Mouse (Mus musculus) spleen, adult 2 months (tissue): ENCODE results near the gene Hs2st1. TPM values are rescaled to one million over a fixed set of nuclear protein-coding genes. Genes with fewer than 3 reads are reported as not detected.
A peak's percentile ranks its signal among the peaks of the same experiment; 100 is the strongest.

Experiments
- DNase-seq, 2 experiments: peaks; one replicate each; pipeline versions ENCODE4 v3.0.0 to v3.0.0-alpha.2; 2012 to 2021; ENCODE audit warnings: low spot score in 2 of 2, low read depth in 1 of 2
- H3K27ac ChIP-seq: fragments of 200-500 bp; 2 replicates; pipeline ENCODE4 v1.5.1; 2012; ENCODE audit warnings: low read length, inconsistent platforms; ENCODE audit not compliant: insufficient read depth
- H3K27me3 ChIP-seq: fragments of 200-500 bp; 2 replicates; pipeline ENCODE4 v1.6.1; 2012; ENCODE audit warnings: mild to moderate bottlenecking, moderate library complexity, low read length, inconsistent platforms; ENCODE audit not compliant: control insufficient read depth, insufficient read depth
- H3K36me3 ChIP-seq: fragments of 200-500 bp; 2 replicates; pipeline ENCODE4 v1.6.1; 2012; ENCODE audit warnings: mild to moderate bottlenecking, low read length, inconsistent platforms; ENCODE audit not compliant: control insufficient read depth, insufficient read depth
- H3K4me1 ChIP-seq: fragments of 200-500 bp; 2 replicates; pipeline ENCODE4 v1.6.1; 2011; ENCODE audit warnings: inconsistent platforms; ENCODE audit not compliant: control insufficient read depth, insufficient read depth, insufficient read length
- H3K4me3 ChIP-seq: fragments of 200-500 bp; 2 replicates; pipeline ENCODE4 v1.5.1; 2011; ENCODE audit warnings: mild to moderate bottlenecking, inconsistent platforms; ENCODE audit not compliant: insufficient read depth, insufficient read length; ENCODE audit errors: extremely low read depth
- CTCF ChIP-seq: fragments of 200-500 bp; IDR thresholded peaks from 2 replicates; pipeline ENCODE4 v1.5.1; 2011; ENCODE audit warnings: mild to moderate bottlenecking, inconsistent platforms; ENCODE audit not compliant: insufficient read depth, insufficient read length, insufficient replicate concordance; ENCODE audit errors: extremely low read depth
- POLR2A ChIP-seq: fragments of 200-500 bp; IDR thresholded peaks from 2 replicates; pipeline ENCODE4 v1.6.1; 2011; ENCODE audit warnings: low read depth, low read length, inconsistent platforms
- WGBS: fragments of 180-500 bp; shearing (Covaris S2); methylation state at CpG from one replicate; pipeline ENCODE4 v1.1.7; 2018; 5-methylcytosine and 5-hydroxymethylcytosine counted together
- polyA plus RNA-seq: library from polyadenylated mRNA; depleted of rRNA; stranded (reverse); fragments of >200 nt; gene quantifications from 2 replicates; pipeline ENCODE4 v1.2.3, GENCODE M21; 2012

Gene Hs2st1
- polyA plus RNA-seq, 1 experiment: 1.5 TPM

GRCm38 (mm10) chr3:144494838-144495237 is 75.1 kb downstream of the Hs2st1 start:
- Histone ChIP-seq H3K27ac (no peak overlapping the region), H3K36me3 (no peaks in the 10 kb centered on the region), H3K27me3 (no peaks in the 10 kb centered on the region), H3K4me1 (no peaks in the 10 kb centered on the region), H3K4me3 (no peak overlapping the region)
- no peak for TF ChIP-seq CTCF
- no peak for TF ChIP-seq POLR2A
- no peak for DNase-seq
- WGBS: 69% methylated on average over 5 of the region's 5 CpGs

DNA sequence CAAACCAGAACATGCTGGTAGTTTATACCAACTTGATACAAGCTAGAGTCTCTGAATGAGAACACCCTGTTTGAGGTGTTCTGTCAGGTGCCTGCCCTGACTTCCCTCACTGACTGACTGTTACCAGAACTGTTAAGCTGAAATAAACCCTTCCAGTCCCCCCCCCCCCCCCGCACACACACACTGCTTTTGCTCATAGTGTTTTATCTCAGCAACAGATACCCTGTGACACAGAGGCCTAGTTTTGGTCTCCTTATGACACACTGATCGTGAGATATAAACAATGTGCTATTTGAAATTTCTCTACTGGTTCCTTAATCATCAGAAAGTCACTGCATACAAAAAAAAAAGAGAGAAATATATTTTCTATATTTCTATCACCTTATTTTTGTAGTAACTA is 81.2 kb downstream of the Hs2st1 start:
- Histone ChIP-seq H3K4me1 (0 out of 2 replicates have a peak, but pooled peaks cover 2% of the 10 kb centered on the region), H3K36me3 (no peaks in the 10 kb centered on the region), H3K4me3 (no peak overlapping the region), H3K27me3 (no peaks in the 10 kb centered on the region), H3K27ac (no peak overlapping the region)
- no peak for TF ChIP-seq CTCF
- no peak for TF ChIP-seq POLR2A
- 80% methylated on average over 2 of the region's 2 CpGs for WGBS
- DNase-seq: no peak

DNA sequence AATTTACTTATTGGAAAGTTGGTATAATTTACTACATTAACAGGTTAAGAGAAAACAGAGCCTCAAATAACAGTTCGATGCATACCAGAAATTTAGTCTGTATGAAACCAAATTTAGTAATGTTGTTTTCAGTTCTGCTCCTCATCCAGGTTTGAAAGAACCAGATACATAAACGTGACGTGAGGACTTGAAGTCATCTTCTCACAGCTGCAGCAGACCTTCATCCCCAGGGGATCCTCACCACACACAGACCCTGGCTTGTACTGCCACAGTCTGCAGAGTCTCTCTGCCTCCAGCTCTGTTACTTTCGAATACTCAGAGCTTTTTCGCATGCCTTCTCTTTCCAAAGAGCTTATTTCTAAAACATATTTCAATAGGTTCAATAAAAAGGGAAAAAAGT is 89.4 kb downstream of the Hs2st1 start:
- Histone ChIP-seq H3K4me3 (no peak overlapping the region), H3K4me1 (peaks cover 2% of the 10 kb centered on the region; the same call in 1 of the 2 replicates), H3K27me3 (no peaks in the 10 kb centered on the region), H3K36me3 (no peaks in the 10 kb centered on the region), H3K27ac (no peak overlapping the region)
- 48% methylated on average over 5 of the region's 5 CpGs for WGBS
- peak in 1 of 2 experiments; percentile 19 for DNase-seq
- TF ChIP-seq CTCF (no peak), POLR2A (no peak)

GRCm38 (mm10) chr3:144478427-144478794 is 91.6 kb downstream of the Hs2st1 start:
- H3K4me3 ChIP-seq: no peak overlapping the region
- H3K27me3 ChIP-seq: no peaks in the 10 kb centered on the region
- DNase-seq: no peak
- 94% methylated on average over 7 of the region's 7 CpGs for WGBS
- H3K36me3 ChIP-seq: no peaks in the 10 kb centered on the region
- peaks cover 3% of the 10 kb centered on the region; the same call in 1 of the 2 replicates for H3K4me1 ChIP-seq
- H3K27ac ChIP-seq: no peak overlapping the region
- no peak for TF ChIP-seq POLR2A
- no peak for TF ChIP-seq CTCF

DNA sequence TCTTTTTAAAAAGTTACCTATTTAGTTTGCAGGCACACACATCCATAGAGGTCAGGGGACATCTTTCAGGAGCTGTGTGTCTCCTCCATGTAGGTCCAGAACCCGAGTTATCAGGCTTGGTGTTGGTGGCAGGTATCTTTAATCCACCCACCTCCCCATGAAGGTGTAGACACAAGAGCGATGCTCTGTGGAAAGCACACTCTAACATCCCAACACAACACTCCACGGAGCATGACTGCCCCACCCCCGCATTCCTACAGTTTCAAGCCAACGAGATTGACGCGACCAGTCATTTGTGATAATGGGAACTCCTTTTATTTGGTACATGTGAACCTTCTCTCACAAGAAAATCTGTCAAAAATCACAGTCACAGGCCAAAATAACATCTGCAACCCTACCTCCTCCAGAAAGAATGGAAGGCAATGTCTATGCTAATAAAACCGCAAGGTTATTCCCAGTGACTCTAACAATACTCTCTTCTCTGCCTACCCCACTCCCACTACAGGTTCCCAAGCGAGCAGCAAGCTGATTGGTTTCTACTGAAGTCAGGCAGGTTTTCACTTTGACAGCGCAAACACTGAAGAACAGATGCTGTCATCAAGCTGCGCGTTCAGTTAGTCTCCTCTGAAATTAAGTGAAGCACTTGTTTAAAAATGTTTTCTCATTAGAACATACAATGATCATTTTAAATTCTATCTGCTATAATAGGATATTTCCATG is 92.1 kb downstream of the Hs2st1 start:
- no peaks in the 10 kb centered on the region for H3K36me3 ChIP-seq
- H3K4me1 ChIP-seq: peaks cover 3% of the 10 kb centered on the region; the same call in 1 of the 2 replicates
- WGBS: 92% methylated on average over 12 of the region's 12 CpGs
- DNase-seq: no peak
- H3K27ac ChIP-seq: no peak overlapping the region
- no peaks in the 10 kb centered on the region for H3K27me3 ChIP-seq
- no peak for TF ChIP-seq CTCF
- no peak for TF ChIP-seq POLR2A
- H3K4me3 ChIP-seq: no peak overlapping the region

DNA sequence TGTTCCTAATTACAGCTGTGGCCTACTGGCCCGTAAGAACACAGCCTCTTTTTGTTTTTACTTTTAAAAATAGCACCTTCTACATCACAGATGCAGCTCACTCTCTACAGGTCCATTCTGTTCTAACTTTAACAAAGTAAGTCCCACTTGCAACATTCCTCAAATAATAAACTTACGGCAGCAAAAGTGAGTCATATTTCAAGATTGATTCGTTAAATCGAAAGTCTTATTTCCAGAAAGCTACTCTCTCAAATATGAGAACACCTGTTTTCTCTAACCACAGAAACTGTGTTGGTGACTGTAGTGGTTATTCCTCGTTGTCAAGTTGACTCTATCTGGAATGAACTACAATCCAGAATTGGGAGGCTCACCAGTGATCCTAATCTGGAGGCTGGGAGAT is 94.1 kb downstream of the Hs2st1 start:
- H3K27me3 ChIP-seq: no peaks in the 10 kb centered on the region

GRCm38 (mm10) chr3:144474726-144475125 is 95.3 kb downstream of the Hs2st1 start:
- DNase-seq: no peak
- H3K27ac ChIP-seq: no peak overlapping the region
- TF ChIP-seq CTCF: no peak
- H3K4me3 ChIP-seq: no peak overlapping the region
- 59% methylated on average over 5 of the region's 5 CpGs for WGBS
- H3K27me3 ChIP-seq: no peaks in the 10 kb centered on the region
- no peaks in the 10 kb centered on the region for H3K36me3 ChIP-seq
- peaks cover 3% of the 10 kb centered on the region; the same call in 1 of the 2 replicates for H3K4me1 ChIP-seq

More for the DNA sequence above, 94.1 kb downstream of the Hs2st1 start:
- WGBS: 46% methylated on average over 5 of the region's 5 CpGs
- Histone ChIP-seq H3K4me3 (no peak overlapping the region), H3K27ac (no peak overlapping the region), H3K4me1 (peaks cover 3% of the 10 kb centered on the region; the same call in 1 of the 2 replicates), H3K36me3 (no peaks in the 10 kb centered on the region)
- TF ChIP-seq CTCF: no peak
- no peak for TF ChIP-seq POLR2A
- no peak for DNase-seq
